Mouse (Mus musculus) T-helper 1 cell (primary cell): ENCODE measurements around the gene L3mbtl4.
"Not testable (repeated sequence)": the region's sequence is repeated elsewhere in the genome, so short reads cannot be mapped to it uniquely, and the experiment has no call there.

Experiments used
- in situ Hi-C: fragments of 300-600 bp; cut with MboI, MseI; formaldehyde crosslinking; loops from one replicate; pipeline ENCODE4 v1.15.1; 2025; ENCODE audit warnings: high pct_unique_total_duplicates

L3mbtl4 gene

DNA sequence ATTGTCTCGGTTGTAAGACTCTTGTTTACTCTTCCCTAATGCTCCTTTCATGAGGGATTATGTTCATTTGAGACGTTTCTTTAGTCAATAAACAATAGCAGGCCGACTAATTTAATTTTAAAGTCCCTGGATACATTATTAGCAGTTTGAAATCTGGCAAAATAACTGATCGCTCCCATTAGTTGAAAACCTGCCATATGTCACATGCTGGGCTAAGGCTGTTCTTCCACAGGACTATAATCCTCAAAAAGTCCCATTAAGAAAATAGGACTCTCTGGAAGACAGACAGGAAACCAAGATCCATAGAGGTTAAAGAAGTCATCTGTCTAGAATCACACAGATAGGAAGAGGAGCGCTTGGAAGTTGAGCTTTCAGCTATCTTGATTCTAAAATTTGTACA lies 114.9 kb downstream of the L3mbtl4 start:
- in situ Hi-C loops: no loop called here

DNA sequence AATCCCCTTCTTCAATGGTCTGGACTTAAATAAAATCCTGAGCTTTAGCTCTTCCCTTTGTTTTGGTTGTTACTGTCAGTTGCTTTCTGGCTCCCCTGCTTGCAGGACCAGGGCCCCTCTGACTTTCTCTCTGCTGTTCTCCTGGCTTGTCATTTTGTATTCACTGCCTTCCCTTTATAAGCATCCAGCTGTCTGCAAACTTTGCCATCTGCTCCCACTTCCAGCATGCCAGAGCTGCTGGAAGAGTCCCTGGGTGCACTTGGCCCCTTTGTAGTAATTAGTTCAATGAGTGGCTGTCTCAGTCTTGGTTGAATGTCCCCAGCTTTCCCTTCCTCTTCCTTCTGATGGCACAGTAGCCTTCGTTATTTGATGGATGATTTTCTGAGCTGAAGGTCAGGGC lies 132.4 kb downstream of the L3mbtl4 start:
- in situ Hi-C loops: no loop called here

GRCm38 (mm10) chr17:68407121-68407520 lies 133.5 kb downstream of the L3mbtl4 start:
- in situ Hi-C loops: not testable (repeated sequence)

DNA sequence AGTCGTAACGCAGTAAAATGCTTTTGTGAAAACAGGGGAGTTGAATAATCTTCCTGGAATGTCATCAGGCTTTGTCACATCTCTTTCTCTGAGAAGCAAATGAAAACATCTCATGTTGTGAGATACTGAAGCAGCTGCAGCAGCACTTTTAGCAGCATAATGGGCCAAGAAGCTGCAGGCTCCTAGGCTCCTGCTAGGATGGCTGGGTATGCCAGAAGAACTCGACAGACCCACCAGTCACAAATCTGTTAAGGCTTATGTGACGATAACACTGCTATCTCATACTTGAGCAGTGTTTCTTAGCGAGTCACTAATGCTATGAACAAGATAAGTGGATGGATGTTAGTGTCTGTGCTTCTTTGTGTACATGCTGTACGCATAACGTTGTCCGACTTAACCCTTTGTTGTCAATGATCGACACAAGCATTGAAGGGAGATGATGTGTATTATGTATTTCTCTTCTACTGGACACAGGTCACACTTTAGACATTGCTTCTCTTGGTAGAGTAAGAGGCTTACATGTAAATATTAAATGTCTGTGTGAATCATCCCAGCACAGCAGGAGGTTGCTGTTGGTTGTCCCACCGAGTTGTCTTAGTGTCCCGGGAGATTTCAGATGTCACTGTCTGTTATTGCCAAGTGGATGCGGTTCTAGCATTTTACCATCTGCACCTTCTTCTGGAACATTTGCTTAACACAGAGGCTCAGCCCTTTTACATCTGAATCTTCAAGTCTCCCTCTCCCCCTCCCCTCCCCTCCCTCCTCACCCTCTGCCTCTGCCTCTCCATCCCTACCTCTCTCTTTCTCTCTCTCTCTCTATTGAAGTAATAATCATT lies 149.3 kb downstream of the L3mbtl4 start:
- in situ Hi-C loops: no loop called here

GRCm38 (mm10) chr17:68433576-68433975 lies 160.0 kb downstream of the L3mbtl4 start:
- in situ Hi-C loops: no loop called here

GRCm38 (mm10) chr17:68450921-68451320 lies 177.3 kb downstream of the L3mbtl4 start:
- in situ Hi-C loops: no loop called here

- in situ Hi-C loops: loop anchor here (5.0 kb wide), 1 partner anchor 154 kb away; no protein-coding TSS in a partner anchor
Measured at GRCm38 (mm10) chr17:68461471-68461870, 187.9 kb downstream of the L3mbtl4 start.

- in situ Hi-C loops: no loop called here
Measured at GRCm38 (mm10) chr17:68467311-68467710, 193.7 kb downstream of the L3mbtl4 start.

DNA sequence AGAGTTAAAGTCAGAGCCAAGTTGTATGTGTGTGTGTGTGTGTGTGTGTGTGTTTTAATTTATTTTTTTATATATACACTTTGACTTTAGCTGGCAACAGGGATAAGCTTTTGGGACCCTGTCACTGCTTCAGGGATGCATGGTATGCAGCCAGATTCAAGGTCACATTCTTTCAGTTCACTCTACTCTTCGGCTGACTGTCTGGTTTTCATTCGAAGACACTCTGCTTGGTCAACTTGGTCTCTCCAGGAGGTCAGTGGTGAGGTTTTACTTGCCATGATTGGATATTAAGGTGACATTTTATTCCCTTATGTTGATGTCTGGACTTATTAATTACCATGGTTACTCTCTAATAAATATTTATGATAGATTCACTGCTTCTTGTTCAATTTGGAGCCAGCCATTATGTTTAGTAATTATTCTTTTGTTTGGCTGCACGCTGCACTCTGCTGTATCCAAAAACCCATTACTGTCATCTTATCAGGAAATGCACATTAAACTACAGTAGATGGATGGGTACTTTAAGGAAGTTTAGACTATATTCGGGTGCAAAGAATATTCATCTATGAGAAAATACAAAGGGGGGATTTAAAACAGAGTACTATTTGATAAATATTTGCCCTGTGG lies 216.6 kb downstream of the L3mbtl4 start:
- in situ Hi-C loops: loop anchor here (10.0 kb wide), 1 partner anchor 1305 kb away; no protein-coding TSS in a partner anchor

DNA sequence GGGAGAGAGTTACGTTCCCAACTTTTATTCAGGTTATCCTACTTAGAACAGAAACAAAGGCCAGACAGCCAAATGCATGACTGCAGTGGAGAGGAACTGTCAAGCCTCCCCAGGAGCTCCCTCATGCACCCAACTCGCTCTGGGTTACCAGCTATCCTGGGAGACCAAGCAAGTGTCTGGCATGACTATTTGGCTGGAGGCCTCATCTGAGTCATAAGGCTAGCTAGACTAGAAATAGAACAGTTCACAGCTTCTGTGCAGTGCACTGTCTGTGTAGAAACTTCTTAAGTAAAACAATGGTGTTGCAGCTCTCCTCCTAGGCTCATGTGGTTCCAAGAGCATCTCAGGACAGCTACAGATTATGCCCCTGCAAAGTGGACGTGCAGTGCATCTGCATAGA lies 218.6 kb downstream of the L3mbtl4 start:
- in situ Hi-C loops: loop anchor here (10.0 kb wide), 1 partner anchor 1303 kb away; no protein-coding TSS in a partner anchor

DNA sequence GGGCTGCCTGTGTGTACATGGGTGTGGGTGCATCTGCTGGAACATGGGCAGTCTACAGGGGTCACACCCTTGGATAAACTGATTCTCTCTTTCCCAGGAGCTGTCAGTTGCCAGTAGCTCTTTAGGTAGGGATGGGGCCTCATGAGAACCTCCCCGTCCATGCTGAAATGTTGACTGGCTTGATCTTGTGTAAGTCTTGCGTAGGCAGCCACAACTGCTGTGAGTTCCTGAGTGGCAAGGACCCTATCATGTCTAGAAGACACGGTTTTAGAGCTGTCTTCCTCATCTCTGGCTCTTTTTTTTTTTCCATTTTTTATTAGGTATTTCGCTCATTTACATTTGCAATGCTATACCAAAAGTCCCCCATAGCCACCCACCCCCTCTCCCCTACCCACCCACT lies 229.4 kb downstream of the L3mbtl4 start:
- in situ Hi-C loops: not testable (repeated sequence)

DNA sequence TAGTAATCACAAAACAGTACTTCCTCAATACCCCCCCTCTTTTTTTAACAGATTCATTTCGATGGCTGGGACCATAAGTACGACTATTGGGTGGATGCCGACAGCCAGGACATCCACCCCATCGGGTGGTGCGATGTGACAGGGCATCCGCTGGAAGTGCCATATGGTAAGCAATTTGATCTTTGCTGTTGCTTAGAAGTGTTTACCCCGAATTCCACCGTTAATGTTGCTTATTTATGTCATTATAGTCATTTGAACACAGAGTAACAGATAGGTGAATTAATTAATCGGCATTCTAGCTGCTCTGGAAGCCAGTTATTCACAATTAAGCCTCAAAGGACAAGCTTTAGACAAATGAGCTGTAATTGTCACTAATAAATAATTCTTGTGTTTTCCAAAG lies 286.1 kb downstream of the L3mbtl4 start:
- in situ Hi-C loops: no loop called here

DNA sequence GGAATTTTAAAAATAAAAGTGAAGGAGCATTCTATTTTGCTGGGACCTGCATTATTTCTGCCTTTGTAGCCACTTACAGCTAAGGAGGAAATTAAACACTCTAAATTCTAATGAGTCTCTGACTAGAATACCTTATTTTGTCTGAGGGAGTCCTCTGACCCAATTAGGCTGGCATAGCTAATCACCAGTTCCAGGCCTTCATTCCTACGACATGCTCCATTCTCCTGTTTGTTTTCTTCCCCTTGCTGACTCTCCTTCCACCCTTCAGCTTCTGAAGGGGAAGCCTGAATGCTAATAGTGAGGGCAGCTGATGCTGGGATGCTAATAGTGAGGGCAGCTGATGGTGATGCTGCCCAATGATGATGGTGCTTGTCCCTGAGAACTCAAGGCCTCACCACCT lies 286.7 kb downstream of the L3mbtl4 start:
- in situ Hi-C loops: no loop called here

DNA sequence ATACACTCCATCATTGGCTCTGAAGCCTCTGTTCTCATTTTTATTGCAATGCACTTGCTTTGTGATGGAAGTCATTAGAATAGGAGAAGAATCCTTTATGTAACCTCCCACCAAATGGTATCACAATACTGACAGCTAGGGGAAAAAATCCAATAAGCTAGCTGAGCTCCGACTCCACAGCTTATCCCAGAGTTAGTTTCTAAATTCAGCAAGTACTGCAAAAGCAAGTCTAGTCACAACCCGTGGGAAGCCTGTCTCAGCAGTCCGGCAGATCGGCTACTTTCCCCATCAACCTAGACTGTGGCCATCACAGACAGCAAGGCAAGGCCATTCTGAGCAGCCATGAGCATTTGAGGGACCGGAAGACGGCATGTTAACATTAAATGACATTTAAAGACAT lies 298.2 kb downstream of the L3mbtl4 start:
- in situ Hi-C loops: no loop called here

DNA sequence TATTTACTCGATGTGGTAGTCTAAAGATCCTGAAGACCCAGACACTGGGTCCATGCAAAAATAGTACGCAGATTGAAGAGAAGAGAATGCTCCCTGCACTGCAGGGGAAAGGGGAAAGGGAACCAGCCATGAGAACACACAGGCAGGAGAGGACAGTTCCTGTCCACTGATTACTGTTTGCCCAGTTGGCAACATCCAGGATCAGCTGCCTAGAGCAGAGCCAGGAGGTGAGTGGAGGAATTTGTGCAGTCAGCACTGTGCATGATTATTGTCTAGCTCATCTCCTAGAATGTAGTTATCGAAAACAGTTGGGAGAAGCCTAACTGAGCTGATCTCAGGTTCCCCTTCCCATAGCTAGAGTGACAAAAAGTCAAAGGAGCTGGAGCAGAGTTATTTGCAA lies 311.6 kb downstream of the L3mbtl4 start:
- in situ Hi-C loops: no loop called here

GRCm38 (mm10) chr17:68591619-68592018 lies 318.0 kb downstream of the L3mbtl4 start:
- in situ Hi-C loops: no loop called here

DNA sequence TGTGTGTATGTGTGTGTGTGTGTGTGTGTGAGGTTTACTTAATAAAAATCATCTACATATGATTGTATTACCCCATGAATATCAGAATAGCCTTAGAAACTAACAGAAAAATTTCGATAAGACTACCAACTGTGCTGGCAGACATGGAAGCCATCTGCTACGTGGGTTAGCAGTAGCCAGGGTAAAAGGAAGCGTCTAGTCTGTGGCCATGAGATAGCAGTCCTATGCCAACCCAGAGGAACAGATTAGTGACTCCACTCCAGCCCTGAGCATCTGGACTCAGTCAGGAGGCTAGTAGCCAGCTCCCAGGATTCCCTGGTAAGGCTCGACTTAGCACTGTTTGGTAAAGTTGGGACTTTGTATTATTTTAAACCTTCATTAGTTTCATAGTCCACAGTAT lies 329.1 kb downstream of the L3mbtl4 start:
- in situ Hi-C loops: no loop called here

- in situ Hi-C loops: no loop called here
Measured at GRCm38 (mm10) chr17:68607691-68608090, 334.1 kb downstream of the L3mbtl4 start.

DNA sequence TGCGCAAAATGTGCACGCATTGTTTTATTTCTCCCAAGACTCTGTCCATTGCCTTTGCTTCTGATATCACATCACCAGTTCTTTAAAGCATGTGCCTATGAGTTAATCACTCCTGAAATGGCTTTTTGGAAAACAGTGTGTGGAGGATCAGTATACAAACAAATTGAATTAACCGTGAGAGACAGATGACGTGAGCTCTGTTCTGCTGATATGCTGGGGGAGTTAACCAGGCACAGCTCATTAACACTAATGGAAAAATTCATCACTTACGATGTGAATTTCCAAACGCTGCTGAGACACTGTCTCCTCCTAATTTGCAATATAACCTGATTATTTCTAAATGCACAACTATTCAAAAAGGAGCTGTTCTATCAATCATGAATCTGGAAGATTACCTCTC lies 337.6 kb downstream of the L3mbtl4 start:
- in situ Hi-C loops: no loop called here

DNA sequence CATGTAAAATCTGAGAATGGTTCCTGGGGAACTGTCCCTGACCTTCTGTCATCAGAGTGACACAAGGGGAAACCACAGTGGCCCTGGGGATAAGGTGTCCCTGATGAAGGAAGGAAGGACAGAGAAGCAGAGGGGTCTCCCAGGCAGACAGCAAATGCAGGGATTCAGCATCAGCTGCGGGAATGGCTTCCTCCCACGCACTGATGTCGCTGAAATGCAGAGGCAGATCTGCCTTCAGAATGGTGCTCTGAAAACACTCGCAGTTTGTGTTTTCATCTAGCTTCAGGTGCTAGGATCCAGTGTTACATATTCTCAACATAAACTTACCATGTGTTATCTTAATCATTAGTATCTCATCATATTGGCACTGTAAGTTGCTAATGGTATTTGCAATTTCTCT lies 351.7 kb downstream of the L3mbtl4 start:
- in situ Hi-C loops: no loop called here

DNA sequence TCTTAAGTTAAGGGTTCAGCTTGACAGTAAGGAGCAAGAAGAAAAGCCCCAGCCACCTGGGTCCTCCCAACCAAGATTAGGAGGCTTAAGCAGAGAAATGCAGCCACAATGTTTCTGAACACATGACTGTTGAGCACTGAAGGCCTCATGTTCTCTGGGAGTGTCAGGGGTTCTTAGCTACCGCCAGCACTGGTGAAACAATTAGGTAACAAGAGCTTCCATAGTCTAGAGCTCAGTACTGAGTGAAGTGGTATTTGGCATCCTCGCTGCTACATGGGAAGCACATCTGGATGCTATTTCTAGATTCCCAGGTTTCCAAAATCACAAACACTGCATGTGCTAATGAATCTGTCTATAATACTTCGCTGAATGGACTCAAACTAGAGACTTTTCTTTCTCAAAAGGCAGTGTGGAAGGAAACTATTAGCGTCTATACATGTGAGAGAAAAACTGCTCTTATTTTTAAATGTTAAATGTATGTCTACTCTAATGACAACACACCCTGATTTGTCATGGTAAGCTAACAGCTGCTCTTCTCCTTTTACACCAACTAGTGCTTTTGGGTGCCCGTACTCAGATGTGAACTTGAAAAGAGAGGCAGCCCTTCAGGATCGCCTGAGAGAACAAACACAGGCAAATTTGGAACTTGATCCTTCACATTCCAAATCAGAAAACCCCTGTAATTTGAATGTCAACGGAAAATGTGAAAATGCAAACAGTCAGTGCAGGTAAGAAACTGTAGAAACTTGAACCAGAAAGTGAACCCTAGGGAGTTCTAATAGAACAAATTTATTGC lies 356.2 kb downstream of the L3mbtl4 start:
- in situ Hi-C loops: no loop called here

DNA sequence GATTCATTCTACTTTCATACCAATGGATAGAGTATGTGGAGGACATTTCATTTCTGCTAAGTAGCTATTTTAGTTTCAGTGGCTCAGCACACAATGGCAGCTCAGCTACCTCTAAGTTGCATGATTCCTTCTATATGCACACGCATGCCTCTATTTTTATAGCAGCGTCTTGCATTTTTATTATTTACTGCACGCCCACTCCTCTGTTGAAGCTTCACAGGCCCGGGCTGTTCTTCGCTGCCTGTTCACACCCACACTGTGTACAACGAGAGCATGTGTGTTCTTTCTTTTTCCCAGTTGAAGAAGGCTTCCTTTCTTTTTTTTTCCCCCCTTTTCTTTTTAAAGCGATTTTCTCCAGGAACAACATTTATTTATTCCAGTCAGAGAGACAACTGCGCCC lies 357.8 kb downstream of the L3mbtl4 start:
- in situ Hi-C loops: no loop called here
